Mouse (Mus musculus): ENCODE measurements around the gene Fitm2.
"Not testable (repeated sequence)": the region's sequence is repeated elsewhere in the genome, so short reads cannot be mapped to it uniquely, and the experiment has no call there.

Fitm2 gene

GRCm38 (mm10) chr2:163463251-163463769, 9.1 kb downstream of the Fitm2 start:
- no peak for DNase-seq (ENCODE audit: low spot score)

DNA sequence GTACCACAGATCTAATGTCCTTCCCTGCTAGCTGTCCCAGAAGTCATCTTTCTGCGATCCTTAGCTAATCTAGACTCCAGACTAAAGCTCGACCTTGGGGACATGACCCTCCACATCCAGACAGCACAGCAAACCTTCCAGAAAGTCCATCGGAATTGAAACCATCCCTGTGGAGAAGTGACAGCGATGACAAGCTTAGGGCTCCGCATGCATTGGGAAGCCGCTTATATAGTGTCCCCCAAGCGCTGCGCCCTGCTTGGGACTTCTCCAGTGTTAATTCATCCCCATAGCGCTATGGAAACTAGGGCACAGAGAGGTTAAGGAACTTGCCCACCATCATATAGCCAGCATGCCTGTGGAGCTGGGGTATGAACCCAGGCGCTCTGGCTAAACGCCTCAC, 9.6 kb downstream of the Fitm2 start:
- DNase-seq (ENCODE audit: low spot score), result no peak

DNA sequence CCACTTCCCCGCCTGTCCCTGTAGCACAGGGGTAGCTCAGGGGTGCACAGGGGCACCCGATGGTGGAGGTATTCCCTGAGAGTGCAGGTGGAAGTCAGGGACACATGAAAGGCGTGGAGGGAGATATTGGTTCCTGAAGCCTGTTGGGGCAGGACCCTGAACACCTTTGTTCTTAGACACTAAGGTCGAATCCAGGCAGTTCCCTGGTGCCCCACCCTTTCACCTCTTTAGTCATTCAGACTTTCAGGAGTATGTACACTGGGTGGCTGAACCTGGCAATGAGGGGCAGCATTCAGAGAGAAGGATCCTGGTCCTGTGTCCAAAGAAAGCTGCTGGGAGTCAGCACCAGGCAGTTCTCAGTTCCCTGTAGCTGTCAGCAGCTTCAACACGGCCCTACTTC, 10.0 kb downstream of the Fitm2 start:
- DNase-seq (ENCODE audit: low spot score), result no peak

- not testable (repeated sequence) for DNase-seq (ENCODE audit: low spot score)
Observed at GRCm38 (mm10) chr2:163461307-163461706, 11.1 kb downstream of the Fitm2 start.

GRCm38 (mm10) chr2:163460622-163461021, 11.8 kb downstream of the Fitm2 start:
- no peak for DNase-seq (ENCODE audit: low spot score)

GRCm38 (mm10) chr2:163459380-163459779, 13.0 kb downstream of the Fitm2 start:
- no peak for DNase-seq (ENCODE audit: low spot score)

DNA sequence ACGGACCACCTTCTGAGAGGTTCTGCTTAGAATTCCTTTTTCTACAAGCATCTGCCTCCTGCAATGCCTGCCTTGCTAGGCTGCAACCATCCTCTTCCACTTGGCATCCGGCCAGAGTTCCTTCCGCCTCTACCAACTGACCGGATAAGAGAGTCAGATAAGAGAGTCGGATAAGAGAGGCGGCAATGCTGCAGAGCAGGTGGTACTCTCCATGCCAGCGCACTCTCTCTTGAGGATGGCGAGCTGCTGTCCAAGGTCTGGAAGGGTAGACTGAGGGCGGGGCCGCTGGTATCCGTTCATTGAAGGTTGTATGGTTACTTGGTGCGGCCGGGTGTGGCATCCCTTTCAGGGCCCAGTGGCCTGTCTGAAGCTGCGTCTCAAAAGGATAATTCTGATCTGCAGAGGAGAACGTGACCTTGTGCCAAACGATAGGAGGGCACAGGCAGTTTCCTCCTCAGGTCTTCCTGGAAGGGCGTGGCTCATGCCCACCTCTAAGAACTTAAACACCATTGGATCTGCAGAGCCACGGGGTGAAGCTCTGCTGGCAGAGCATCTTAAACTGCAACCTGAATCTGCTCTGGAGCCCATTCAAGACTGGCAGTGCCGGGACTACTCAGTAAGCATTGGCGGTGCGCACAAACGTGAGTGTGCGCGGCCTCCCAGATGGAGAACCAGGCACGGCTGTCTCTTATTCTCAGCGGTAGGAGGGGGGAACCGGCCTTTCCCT, 13.7 kb downstream of the Fitm2 start:
- no peak for DNase-seq (ENCODE audit: low spot score)

- no peak for DNase-seq (ENCODE audit: low spot score)
Observed at GRCm38 (mm10) chr2:163453378-163453777, 19.1 kb downstream of the Fitm2 start.

- no peak for DNase-seq (ENCODE audit: low spot score)
Observed at GRCm38 (mm10) chr2:163452738-163453137, 19.7 kb downstream of the Fitm2 start.

GRCm38 (mm10) chr2:163450668-163451295, 21.6 kb downstream of the Fitm2 start:
- no peak for DNase-seq (ENCODE audit: low spot score)

- no peak for DNase-seq (ENCODE audit: low spot score)
Observed at GRCm38 (mm10) chr2:163449276-163449675, 23.2 kb downstream of the Fitm2 start.

DNA sequence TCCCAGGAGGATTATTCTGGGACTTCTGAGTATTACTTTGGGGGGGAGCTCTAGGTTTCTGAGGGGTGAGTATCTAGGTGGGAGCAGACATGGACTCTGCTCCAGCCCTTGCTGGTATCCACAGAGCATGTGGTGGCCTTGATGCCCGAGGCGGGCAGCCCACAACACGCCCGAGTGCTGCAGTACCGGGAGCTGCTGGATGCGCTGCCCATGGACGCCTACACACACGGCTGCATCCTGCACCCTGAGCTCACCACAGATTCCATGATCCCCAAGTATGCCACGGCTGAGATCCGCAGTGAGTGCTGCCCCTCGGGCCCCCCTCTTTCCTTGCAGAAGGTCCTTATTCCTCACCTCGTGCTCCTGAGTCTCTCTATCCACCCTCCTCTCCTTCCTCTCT, 25.1 kb downstream of the Fitm2 start:
- no peak for DNase-seq (ENCODE audit: low spot score)

- DNase-seq (ENCODE audit: low spot score), result no peak
Observed at GRCm38 (mm10) chr2:163444017-163444416, 28.4 kb downstream of the Fitm2 start.

- no peak for DNase-seq (ENCODE audit: low spot score)
Observed at GRCm38 (mm10) chr2:163443543-163443942, 28.9 kb downstream of the Fitm2 start.

- DNase-seq (ENCODE audit: low spot score), result no peak
Observed at GRCm38 (mm10) chr2:163439488-163439887, 32.9 kb downstream of the Fitm2 start.

DNA sequence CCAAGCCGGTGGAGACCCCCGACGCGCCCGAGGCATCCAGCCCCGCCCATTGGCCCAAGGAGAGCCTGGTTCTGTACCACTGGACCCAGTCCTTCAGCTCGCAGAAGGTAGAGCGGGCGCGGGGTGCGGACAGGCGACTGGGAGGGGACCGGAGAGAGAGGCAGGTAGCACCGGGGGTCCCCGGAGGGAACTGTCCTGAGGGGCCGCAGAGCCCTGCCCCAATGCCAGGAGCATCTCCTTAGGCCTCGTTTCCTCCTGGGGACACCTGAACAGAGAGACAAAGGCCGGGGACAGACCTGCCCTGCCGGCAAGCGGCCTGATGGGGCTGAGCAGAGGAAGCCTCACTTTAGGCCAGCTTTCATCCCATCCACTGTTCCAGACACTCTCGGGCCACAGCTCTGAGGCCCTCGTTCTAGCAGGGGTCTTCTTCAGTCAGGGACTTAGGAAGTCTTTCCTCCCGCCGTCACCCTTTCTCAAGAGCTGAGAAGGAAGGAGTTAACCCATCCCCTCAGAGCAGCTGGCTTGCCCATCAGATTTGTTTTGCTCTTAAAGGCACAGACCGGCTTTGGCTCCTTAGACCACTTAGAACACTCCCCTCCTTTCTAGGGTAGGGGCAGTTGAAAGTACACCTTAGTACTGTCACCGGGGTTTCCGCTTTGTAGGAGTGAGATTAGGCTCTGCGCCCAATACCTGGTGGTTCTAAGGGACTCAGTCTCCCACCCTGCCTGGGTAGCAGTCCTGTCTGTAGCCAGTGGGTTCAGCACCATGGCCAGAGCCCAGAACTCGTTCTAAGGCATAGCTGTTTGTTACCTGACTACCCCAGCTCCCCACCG, 33.6 kb downstream of the Fitm2 start:
- DNase-seq (ENCODE audit: low spot score), result peak; percentile 87

DNA sequence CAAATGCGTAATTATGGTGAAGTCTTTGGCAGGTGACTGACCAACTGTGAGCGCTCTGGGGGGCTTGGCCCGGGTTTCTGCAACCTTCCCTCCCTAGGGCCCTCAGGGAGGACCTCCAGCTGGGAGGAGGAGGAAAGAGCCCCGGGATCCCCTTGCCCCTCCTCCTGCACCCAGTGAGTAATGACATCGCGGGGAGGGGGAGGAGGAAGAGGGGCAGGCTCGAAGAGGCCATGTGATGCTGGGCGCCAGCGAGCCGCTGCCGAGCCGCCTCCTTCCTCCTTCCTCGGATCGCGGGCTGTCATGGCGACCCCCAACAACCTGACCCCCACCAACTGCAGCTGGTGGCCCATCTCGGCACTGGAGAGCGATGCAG, 34.2 kb downstream of the Fitm2 start, which contains the start of gene Gdap1l1:
Gene Gdap1l1, plus strand, starts transcription at position 231 of the 373 bp plus-strand sequence.
- DNase-seq (ENCODE audit: low spot score), result peak; percentile 41

DNA sequence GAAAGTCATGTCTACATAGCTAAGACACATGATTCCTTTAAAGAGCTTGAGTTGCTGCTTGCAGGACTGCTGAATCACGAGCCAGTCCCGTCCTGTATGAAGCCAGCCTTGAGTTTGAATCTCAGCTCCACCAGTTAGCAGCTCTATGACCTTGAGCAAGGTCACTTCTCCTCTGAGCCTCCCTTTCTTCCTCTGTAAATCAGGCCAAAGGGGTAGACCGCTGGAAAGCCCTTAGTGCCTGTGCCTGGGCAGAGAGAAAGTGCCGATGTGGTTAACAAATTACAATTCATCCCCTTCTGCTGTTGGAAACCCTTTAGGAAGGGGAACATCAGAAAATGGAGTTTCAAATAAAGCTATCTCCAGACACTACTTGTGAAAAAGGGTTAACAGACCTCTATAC, 34.6 kb downstream of the Fitm2 start:
- no peak for DNase-seq (ENCODE audit: low spot score)

- peak; percentile 14 for DNase-seq (ENCODE audit: low spot score)
Observed at GRCm38 (mm10) chr2:163433971-163434370, 38.5 kb downstream of the Fitm2 start.

DNA sequence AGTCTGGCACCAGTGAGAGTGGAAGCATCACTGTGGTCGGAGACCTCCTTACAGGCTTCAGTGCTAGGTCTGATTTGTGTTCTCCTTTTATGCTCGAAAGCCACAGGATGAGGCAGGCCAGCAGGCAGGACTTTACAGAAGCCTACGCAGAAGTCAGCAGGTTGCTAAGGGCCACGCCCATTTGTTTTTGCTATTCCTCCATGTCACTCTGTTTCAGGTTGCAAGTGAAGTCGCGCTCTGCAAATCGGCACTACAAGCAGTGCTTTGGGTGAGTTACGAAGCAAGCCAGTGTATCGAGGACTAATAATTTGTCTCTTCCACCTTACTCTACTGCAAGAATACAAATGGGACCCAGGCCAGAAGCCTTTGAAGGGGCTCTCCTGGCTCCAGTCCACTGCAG, 41.1 kb downstream of the Fitm2 start:
- DNase-seq (ENCODE audit: low spot score), result no peak

GRCm38 (mm10) chr2:163428346-163429011, 44.0 kb downstream of the Fitm2 start:
- no peak for DNase-seq (ENCODE audit: low spot score)

DNA sequence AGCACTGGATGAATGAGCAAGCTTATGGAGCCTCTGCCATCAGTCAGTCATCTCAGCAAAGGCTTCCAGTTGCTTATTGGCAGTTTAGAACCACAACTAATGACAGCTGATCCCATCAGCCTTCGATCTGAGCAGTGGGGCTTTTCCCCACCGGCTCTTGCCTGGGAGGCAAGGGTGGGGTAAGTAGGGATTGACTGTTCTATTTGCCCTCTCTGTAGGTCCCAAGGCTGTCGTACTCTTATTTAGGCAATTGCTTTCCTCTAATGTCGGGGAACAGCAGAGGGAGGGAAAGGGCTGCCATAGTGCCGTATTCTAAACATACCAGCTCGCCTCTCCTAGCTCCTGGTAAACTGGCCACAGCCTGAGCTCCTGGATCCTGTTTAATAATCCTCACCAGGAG, 47.8 kb downstream of the Fitm2 start, which contains the start of gene Oser1:
Gene Oser1, minus strand, starts transcription at position 101 of the 400 bp plus-strand sequence.
- DNase-seq (ENCODE audit: low spot score), result no peak
